Mouse (Mus musculus) gastrocnemius, adult 18-20 months (tissue): ENCODE data around the gene Stx5a. TPM values are rescaled to one million over a fixed set of nuclear protein-coding genes. Genes with fewer than 3 reads are reported as not detected.

Experiments used
- DNase-seq: peaks from one replicate; pipeline ENCODE4 v3.0.0; 2021; ENCODE audit warnings: low spot score
- long read RNA-seq, 2 experiments: library from polyadenylated mRNA; stranded (forward); transcript quantifications; one replicate each; pipeline ENCODE4 v2.0.0; 2021
- total RNA-seq, 2 experiments: library from RNA; stranded (reverse); gene quantifications; 2 replicates each; pipeline ENCODE4 v1.2.3; 2021

The Stx5a gene
- total RNA-seq = 10 to 100 TPM; 16.0 to 16.6 TPM
- long read RNA-seq, experiment 1, transcript Stx5a-213 (11 exons, 2,251 nt) = major isoform, 18 of 27 reads
- long read RNA-seq, experiment 1, partial matches to known transcripts = 1 of 27 reads
- long read RNA-seq, experiment 1, other reads (novel, unspliced or antisense) = 5 of 27 reads
- long read RNA-seq, experiment 2, transcript Stx5a-213 (11 exons, 2,251 nt) = major isoform, 8 of 16 reads
- long read RNA-seq, experiment 2, partial matches to known transcripts = 0 of 16 reads
- long read RNA-seq, experiment 2, other reads (novel, unspliced or antisense) = 5 of 16 reads

DNA sequence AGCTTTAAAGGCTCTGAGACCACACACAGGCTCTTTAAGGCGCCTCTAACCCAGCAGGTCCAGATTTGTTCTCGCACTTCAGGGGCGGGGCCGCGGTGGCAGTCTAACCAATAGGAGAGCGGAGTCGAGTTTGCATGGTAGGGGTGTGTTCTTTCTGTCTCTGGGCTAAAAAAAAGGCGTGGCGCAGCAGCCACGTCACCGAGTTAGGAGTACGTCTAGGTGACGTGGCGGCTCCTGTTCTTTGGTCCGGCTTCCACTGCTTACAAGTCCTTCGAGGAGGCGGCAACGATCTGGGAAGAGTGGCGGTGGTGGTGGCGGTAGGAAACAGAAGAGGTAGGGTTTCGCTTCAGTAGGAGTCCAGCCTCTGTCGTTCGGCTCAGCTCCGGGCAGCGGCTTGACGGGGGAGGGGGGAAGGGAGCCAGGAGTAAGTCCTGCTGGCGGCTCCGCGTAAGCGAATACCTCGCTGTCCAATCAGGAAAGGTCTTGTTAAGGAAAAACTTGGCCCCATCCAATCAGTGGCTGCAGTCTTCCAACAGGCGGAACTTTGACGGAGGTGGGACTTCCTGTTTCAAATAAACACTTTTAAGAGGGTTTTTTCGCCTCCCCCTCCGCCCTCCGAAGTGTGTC lies at the start of gene Stx5a:
Stx5a (plus strand) TSS at position 171 of the 627 bp plus-strand sequence.
- peak; percentile 95 for DNase-seq

DNA sequence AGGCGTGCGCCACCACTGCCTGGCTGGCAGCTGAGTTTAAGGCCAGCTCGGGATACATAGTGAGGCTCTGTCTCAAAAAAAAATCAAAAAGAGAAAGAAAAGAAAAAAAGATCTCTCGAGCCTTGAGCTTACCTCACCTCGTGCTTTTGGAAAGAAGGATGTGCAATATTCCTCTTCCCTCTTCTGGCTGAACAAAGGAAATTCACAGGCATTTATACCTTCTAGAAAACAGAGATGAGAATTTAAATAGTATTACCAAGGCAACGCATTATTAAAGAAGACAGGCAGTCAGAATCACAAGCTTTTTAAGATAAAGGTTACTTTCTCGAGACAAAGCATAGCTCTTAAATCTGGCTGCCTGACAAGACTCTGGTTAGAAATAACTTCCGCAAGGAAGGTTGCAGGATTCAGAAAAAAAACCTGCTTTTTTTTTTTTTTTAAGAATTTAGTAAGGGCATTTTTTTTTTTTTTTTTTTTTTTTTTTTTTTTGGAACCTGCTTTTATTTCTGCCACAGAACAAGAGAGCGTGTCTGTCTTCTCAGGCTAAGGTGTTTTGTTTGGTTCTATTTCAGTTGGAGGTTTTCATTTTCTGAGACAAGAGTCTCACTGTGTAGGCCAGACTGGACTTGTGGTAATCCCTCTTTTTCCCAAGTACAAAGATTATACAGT lies 49.2 kb upstream of the Stx5a start:
- DNase-seq = no peak

DNA sequence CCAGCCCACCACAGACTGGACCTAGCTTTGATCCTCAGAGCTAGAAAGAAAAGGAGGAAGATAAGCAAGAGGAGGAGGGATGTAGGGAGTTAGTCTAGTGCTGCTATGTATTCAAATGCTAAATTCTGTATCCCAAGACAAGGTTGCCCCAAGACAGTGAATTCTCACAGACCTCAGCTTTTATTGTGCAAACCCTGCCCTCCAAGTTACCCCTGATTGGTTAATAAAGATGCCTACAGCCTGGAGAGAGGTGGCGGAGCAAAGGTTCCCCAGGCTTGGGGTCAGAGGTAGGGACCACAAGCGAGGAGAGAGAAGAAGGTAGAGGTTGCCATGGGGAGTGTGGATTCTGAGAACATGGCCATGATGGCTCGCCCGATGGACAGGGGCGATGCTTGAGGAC lies 48.5 kb upstream of the Stx5a start:
- DNase-seq = no peak

DNA sequence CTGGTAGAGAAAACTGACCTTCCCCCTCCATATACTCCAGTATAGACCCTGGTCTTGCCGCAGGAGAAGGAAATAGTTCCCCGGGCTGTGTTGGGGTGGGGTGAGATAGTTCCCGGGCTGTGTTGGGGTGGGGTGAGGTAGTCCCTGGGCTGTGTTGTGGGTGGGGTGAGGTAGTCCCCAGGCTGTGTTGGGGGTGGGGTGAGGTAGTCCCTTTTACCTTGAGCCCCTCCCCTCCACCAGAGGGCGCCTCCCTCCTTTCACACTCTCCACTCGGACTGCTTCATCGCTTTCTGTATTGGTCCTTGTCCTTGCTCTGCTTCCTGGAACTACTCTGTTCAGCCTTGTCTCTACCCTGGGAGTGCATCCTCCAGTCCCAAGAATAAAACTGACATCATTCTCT lies 45.9 kb upstream of the Stx5a start:
- DNase-seq = no peak

DNA sequence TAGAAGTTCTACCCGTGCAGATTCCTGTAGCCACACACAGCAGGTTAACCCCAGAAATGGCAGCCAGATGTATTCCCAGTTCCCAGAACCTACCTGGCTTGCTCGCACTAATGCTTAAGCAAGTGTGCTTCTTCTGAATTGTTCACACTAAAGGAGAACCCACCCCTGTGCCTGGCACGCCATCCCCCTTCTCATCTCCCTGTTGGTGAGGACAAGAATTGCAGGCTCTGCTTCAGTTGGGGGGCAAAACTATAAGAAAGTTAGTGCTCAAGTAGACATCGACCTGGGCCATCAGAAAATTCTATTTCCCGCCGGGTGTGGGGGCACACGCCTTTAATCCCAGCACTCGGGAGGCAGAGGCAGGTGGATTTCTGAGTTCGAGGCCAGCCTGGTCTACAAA lies 41.6 kb upstream of the Stx5a start:
- DNase-seq = no peak

DNA sequence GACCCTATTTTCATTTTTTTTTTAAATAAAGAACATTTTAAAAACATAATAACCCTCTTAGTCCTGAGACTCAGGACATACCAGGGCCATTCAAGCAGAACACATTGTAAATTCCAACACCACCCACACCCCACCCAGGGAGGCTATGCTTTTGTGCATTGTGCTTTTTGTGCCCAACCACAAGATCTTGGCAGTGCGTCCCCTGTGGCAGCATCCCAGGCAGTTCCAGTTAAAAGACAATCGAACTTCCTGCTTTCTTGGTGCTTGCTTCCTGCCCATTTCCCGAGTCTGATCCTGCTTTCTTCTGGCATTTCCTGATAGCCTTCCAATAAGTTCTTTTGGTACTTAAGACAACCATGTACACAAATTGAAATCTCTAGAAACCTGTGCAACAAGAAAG lies 38.8 kb upstream of the Stx5a start:
- no peak for DNase-seq

DNA sequence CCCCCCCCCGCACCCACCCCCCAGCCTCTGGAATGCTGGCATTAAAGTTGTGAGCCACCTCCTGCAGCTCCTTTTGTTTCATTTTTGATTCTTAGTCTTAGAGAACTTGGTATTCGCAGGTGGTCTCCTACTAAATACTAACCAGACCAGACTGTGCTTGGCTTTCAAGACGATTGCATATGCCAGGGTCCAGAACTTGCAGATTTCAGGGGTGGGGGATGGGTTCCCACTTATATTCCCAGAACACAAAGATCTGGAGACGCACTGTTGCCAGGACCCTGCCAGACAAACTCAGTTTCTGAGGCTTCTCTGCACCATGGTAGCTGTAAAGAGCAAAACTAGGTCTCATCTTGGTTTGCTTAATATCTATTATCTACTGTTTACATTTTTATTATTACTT lies 37.6 kb upstream of the Stx5a start:
- no peak for DNase-seq

DNA sequence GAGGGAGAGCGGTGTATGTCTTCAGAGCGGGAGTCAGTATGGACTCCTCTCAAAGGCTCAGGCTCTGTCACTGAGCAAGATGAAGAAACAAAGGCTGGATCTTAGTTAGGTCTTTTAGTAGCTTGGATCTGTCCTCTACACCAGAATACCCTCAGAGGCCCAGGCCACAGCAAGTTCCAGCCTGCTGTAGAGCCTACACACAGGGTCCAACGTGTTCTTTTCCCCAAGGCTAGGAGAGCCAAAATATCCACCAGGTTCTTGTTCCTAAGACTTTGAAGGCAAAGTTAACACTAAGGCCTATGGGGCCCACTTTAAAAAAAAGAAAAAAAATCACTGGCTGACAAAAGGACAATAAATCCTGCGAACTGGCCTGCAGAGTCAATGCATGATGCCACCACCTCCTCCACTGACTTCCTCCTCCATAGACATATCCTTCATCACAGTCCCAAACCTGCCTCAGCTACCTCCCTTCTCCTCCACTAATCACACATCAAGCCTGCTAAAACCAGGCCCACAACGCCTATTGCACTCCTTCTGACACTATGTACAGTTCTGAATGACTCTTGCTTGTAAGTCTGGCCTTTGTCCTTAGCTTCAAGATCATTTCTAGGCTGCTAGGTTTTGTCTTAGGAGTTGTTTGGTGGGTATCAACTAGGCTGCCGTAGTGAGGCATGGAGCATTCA lies 36.0 kb upstream of the Stx5a start:
- no peak for DNase-seq

DNA sequence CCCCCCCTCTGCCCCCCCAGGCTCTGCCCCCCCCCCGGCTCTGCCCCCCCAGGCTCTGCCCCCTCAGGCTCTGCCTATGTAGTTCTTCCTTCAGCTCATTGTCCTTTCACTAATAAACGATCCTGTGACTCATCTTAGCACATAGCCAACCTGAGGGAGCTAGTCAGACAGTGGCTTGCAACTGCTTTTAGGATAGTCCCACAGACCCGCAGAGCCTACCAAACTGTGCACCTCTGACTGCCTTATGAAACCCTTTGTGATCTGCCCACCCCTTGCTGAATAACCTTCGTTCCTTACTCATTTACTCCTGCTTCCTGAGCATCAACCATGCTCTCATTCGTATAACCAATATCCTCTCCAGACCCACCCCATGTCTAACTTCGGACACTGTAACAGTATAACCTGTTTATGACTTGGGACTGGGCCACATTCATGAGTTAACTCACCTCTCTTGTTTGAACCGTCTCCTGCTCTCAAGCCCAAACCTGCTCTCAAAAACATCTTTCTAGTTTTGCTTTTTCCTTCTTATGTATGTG lies 35.0 kb upstream of the Stx5a start:
- no peak for DNase-seq

DNA sequence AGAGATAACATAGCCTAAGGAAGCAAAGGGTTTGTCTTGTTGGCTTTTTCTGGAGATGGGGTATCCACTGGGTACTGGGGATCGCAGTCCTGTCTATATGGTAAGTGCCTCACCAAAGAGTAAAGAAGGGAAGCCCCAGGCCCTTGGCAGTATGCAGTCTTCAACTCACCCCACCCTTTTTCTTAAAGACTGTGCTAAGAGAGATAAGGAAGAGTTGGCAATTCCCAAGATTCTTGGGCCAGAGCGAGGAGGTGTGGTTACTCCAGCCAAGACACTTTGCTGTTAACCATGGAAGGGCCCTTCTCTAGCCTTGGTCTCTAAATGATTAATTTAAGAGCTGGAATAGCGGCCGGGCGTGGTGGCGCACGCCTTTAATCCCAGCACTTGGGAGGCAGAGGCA lies 34.3 kb upstream of the Stx5a start:
- DNase-seq = no peak

DNA sequence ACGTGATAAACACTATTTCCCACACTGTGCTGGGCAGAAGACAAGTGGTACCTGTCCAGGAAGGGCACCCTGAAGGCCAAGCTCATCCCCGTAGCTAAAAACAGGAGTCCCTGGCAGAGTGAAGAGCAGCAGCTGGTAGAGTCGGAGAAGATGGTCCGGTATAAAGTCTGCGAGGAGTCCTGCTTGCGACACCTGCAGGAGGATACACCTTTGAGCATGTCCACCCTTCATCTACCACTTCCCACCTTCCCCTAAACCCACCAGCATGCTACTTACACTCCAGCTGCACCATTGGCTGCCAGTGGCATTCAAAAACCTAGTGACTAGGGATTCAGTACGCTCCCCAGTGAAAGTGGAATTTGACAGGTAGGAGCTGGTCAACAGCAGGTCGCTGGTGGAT lies 32.3 kb upstream of the Stx5a start:
- DNase-seq = no peak

DNA sequence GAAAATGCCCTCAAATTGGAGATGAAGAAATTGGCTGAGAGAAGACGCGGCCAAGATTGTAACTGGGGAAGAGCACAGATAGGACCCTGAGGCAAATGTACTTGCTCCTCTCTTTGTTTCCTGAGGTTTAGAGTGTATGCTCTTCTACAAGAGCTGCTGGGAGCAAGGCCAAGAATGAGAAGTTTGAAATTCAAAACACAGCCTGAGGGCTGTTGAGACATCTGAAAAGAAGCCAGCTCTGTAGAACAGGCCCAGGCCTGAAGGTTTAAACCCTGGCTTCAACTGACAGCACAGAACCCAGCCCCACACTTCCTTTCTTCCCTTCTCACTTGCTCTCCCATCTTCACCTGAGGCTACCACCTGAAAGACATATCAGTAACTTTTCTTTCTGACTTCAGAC lies 31.2 kb upstream of the Stx5a start:
- DNase-seq = no peak

DNA sequence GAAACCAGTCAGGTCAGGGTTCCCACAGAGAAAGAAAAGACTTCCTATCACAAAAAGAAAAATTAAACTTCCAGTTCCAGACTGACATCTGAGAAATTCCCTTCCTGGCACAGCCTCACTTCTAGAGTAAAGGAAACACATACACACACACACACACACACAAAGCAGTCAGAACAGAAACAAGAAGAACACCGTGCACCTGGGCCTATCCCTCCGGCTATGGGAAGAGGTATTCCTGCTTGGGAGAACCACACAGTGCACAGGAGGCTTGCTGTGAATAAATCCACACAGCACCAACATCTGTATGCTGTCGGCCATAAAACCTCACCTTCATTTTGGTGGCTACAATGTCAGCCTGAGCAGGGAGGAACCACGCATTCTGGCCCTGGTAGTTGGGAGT lies 29.7 kb upstream of the Stx5a start:
- no peak for DNase-seq

DNA sequence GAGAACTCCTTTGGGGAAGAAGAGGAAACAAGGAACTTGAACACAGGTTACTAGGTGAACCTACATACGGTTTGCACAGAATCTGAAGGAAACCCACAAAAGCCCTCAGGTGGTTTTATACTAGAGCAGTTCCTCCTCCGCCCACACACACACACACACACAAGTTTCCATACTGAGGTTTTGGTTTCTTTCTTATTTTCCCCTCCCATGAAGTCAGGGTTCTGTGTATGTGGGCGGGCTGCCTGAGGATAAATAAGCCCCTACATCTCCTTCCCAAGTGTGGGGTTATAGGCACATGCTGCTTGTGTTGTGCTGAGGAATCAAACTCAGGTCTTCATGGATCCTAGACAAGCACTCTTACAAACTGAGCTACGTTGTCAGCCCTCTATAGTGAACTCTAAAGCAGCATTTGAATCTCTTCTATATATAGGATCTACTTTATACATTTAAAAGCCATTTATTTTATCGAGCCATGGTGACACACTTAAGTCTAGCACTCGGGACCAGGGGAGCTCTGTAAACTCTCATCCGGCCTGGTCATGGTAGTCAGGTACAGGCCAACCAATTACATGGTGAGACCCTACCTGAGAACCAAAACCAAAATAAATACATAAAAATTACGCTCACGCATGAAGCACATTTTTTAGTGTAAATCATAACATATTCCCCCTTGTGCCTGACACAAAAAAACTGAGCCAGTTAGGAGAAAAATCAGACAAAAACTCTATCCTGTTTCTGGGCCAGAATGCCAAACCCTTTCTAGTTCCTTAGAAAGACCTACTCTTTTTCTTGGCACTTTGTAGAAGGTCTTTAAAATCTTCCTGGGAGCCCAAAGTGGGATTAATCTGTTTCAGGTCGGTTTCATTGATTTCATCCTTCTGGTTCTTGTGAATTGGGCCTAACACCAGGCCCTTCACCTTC lies 29.0 kb upstream of the Stx5a start:
- DNase-seq = no peak

DNA sequence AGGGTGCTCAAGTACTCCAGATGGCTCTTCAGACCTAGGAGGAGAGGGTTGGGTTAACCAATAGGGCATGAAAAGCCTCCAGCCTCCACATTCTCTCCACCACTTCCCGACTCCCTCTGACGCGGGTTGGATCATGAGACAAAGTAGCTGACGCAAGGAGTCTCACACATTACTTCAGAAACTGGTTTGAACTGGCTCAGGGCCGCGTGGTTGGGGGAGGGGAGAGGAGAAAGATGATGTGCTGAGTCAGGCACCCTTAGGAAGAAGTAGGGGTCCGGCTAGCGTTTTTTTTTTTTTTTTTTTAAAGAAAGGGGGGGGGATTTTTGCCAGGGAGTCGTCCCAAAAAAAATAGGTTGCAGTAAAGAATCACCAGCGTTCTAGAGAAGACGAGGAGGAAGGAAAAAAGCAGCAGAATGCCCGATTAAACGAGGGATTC lies 28.3 kb upstream of the Stx5a start:
- peak; percentile 63 for DNase-seq

DNA sequence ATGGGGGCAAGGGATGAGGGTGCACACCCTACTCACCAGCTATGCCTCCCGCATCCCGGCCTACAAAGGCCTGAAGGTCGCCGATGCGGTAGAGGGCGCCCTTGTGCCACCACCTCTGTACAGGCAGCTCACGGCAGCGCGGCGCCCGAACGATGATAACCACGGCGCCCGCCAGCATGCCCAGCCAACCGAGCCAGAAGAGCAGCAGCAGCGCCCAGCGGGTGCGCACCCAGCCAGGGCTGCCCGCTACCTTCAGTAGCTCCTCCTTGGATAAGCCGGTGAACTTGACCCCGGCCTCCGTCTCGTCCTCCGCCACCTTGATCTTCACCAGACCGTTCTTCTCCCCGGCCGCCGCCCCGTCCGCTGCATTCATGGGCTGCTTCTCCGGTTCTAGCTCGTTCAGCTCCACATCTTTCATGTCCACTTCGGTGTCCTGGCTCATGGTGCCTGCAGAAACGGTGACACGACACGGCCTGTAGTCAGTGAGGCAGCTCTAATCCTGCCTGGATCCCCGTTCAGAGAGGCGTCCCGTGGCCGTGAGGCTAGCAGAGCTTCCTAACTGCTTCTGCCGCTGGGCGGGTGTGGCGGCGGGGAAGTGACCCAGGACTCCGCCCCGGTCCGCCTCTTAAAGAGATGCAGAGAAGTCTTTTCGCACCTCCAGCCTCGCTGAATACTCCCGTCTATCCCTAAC lies 27.8 kb upstream of the Stx5a start:
- peak; percentile 92 for DNase-seq

DNA sequence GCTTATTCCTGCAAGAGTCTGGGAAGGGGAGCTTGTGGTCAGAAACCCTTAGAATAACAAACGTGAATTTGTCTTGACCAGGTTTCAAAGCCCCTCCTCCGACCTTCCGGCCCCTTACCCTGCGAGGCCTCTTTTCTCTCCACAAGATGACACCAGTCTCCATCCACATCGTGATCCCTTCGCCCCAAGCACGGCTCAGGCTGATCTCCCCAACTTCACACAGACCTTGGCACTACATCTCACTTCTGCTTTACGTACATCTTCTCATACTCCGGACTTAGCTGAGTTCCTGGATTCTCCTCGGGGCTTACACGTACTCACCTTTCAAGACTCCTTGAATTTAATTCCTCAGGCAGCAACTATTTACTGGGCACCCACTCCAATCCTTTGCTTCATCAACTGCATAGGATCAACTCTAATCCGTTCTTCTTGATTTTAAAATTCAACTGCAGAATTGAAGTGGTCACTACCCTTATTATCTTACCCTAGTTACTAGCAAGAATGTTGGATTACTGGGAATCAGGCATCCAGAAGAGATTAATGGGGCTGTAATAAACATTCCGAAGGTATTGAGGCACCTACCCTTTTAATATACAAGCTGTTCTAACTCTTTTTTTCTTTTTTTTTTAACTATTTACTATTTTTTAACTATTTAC lies 27.1 kb upstream of the Stx5a start:
- no peak for DNase-seq

DNA sequence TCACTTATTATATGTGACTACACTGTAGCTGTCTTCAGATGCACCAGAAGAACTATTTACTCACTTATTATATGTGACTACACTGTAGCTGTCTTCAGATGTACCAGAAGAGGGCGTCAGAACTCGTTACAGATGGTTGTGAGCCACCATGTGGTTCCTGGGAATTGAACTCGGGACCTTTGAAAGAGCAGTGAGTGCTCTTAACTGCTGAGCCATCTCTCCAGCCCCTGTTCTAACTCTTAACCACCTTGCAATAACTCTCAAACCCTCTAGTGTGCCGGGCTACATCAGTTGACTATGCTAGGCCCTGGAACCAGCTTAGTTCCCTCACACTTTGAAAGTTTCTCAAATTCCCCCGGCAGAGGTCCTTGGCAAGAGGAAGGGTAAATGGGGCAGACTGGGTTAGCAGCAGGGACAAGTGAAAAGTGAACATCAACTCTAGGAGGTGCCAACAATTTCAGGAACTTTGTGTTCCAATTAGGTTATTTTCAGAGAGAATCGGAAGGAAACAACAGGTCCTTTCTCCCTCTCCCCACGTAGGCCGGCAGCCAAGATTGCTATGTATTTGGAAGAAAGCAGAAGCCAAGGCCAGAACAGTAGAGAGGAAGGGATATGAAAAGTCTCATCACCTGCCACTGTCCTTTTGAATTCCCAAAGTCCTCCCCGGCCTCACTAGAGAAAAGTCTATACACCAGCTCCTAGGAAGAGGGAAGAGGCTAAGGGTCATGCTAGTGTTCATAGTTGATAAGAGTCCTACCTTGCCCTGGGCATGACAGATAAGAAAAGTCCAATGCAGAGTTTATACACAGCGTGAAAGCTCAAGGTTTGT lies 26.3 kb upstream of the Stx5a start:
- no peak for DNase-seq
